Mouse (Mus musculus) neural tube, embryonic 15.5 days (tissue): ENCODE results near the gene Slc44a3. TPM values are rescaled to one million over a fixed set of nuclear protein-coding genes. Genes with fewer than 3 reads are reported as not detected.
"Not testable (repeated sequence)": the region's sequence is repeated elsewhere in the genome, so short reads cannot be mapped to it uniquely, and the experiment has no call there.

Experiments
- ATAC-seq: fragments of 200-750 bp; cut with Nextera tagmentation; 2 replicates; pipeline ENCODE4 v1.8.0; 2017; ENCODE audit warnings: mild to moderate bottlenecking, moderate TSS enrichment, moderate library complexity; ENCODE audit not compliant: low FRiP score
- H3K27ac ChIP-seq: fragments of 300-500 bp; sonication (generic); replicated peaks from 2 replicates; pipeline ENCODE4 v1.5.1; 2015; ENCODE audit warnings: mild to moderate bottlenecking, inconsistent platforms
- H3K27me3 ChIP-seq: fragments of 300-500 bp; sonication (generic); replicated peaks from 2 replicates; pipeline ENCODE4 v1.6.1; 2015; ENCODE audit warnings: inconsistent platforms
- H3K36me3 ChIP-seq: fragments of 300-500 bp; sonication (generic); 2 replicates; pipeline ENCODE4 v1.6.1; 2015; ENCODE audit warnings: inconsistent platforms
- H3K4me1 ChIP-seq: fragments of 300-500 bp; sonication (generic); 2 replicates; pipeline ENCODE4 v1.6.1; 2015; ENCODE audit warnings: inconsistent platforms
- H3K4me2 ChIP-seq: fragments of 300-500 bp; sonication (generic); 2 replicates; pipeline ENCODE4 v1.6.1; 2015; ENCODE audit warnings: inconsistent platforms, mild to moderate bottlenecking, moderate library complexity
- H3K4me3 ChIP-seq: fragments of 300-500 bp; sonication (generic); replicated peaks from 2 replicates; pipeline ENCODE4 v1.5.1; 2015; ENCODE audit warnings: mild to moderate bottlenecking, inconsistent platforms
- H3K9ac ChIP-seq: fragments of 300-500 bp; sonication (generic); replicated peaks from 2 replicates; pipeline ENCODE4 v1.6.1; 2015; ENCODE audit warnings: mild to moderate bottlenecking, inconsistent platforms
- H3K9me3 ChIP-seq: fragments of 300-500 bp; sonication (generic); replicated peaks from 2 replicates; pipeline ENCODE4 v1.6.1; 2016; ENCODE audit warnings: inconsistent platforms
- WGBS: fragments of 180-500 bp; shearing (Covaris S2); methylation state at CpG from one replicate; pipeline ENCODE4 v1.1.7; 2015; ENCODE audit warnings: mixed read lengths; 5-methylcytosine and 5-hydroxymethylcytosine counted together
- polyA plus RNA-seq: library from polyadenylated mRNA; unstranded; fragments of >200 nt; fragmentation: Nextera tagmentation; extraction: Ambion mirVana; gene quantifications from 2 replicates; pipeline ENCODE4 v1.2.1, GENCODE M21; 2015

Gene Slc44a3
- polyA plus RNA-seq, 1 experiment from 2014 or later = 1.2 TPM

DNA sequence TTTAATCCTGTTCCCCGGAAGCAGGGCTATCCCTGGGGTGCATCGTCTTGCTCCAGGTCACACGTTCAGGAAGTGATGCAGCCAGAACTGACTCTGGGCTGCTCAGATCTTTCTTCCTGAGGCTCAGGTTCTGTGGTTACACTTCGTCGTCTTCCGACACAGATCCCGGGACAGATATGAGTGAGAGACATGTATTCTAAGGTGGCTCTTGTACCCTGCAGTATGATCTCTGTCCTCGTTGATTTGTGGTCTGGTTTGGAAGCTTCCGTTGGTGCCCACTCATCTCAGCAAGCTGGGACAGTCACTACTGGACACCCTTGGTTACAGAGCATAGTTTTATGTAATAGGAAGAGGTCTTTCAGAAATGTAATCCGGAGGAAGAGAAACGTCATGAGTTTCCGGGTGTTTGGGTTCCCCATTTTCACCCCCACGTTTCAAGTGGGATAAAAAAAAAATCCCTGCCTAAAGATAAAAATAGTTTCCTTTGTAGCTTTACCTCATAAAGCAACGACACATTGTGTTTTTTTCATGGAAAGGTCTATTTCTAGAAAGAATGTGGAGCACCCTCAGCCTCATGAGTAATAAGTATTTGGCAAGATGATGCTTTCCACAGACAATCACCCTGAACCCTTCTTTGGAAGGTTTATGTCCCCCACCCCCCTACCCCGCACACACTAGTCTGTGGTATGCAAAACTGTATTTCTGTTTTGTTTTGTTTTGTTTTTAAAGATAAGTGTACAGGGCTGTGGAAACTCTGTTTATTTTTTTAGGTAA lies 15.8 kb upstream of the Slc44a3 start:
- no peaks in the 10 kb centered on the region for H3K27me3 ChIP-seq
- H3K9ac ChIP-seq = no peak overlapping the region
- no peak for ATAC-seq
- 74% methylated on average over 15 of the region's 15 CpGs for WGBS
- H3K4me1 ChIP-seq = peaks cover under 1% of the 10 kb centered on the region; the same call in 1 of the 2 replicates
- no peaks in the 10 kb centered on the region for H3K9me3 ChIP-seq
- no peaks in the 10 kb centered on the region for H3K36me3 ChIP-seq
- H3K27ac ChIP-seq = no peak overlapping the region
- H3K4me2 ChIP-seq = no peak overlapping the region
- H3K4me3 ChIP-seq = no peak overlapping the region

DNA sequence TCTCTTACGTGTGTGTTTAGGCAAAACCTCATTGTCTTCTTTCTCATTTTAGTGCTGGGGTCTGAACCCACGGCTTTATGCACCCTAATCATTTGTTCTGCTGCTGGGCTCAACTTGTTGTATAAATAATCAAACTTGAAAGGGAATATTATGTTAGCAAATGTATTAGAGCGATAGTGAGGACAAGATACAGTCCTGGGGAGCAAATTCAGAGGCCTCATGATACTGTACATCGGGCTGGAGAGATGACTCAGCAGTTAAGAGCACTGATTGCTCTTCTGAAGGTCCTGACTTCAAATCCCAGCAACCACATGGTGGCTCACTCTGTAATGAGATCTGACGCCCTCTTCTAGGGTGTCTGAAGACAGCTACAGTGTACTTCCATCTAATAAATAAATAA lies 8.4 kb upstream of the Slc44a3 start:
- Histone ChIP-seq H3K4me3 (no peak overlapping the region), H3K4me2 (peak overlapping the region; percentile 24; the same call in 1 of the 2 replicates), H3K4me1 (peaks cover 5% of the 10 kb centered on the region; the same call in 1 of the 2 replicates), H3K9ac (no peak overlapping the region), H3K27ac (no peak overlapping the region; the same call in 1 of the 2 replicates), H3K27me3 (no peaks in the 10 kb centered on the region), H3K36me3 (no peaks in the 10 kb centered on the region), H3K9me3 (no peaks in the 10 kb centered on the region)
- ATAC-seq = no peak
- WGBS = 59% methylated on average over 5 of the region's 5 CpGs

DNA sequence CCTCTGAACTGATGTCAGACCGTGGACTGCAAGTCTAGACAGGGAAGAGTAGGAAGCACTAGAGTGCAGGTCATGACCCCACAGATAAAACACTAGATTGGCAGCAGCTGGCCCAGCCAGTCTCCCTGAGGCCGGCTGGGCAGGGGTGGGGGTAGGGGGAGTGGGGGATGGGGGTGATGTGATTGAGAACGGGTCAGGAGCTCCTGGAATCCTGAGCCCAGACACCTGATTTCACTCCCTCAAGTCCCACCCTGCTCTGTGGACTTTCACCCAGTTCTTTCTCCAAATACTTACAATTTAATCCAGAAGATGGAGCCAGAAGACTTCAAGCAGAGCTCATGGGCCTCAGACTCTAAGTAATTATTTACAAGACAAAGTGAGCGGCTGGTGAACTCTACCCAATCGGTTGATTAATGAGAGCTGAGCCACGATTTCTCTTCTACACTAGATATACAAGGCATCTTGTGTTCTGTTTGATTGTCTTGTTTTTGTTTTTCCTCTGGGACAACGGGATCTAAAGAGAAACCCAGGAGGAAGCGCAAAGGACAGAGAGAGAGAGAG lies 7.7 kb upstream of the Slc44a3 start:
- Histone ChIP-seq H3K27ac (no peak overlapping the region), H3K9ac (no peak overlapping the region), H3K4me1 (peaks cover 5% of the 10 kb centered on the region; the same call in 1 of the 2 replicates), H3K36me3 (no peaks in the 10 kb centered on the region), H3K4me3 (no peak overlapping the region), H3K4me2 (peak overlapping the region; percentile 24; the same call in 1 of the 2 replicates), H3K9me3 (no peaks in the 10 kb centered on the region), H3K27me3 (no peaks in the 10 kb centered on the region)
- ATAC-seq = peak; percentile 59; the same call in 1 of the 2 replicates
- under 1% methylated on average over 8 of the region's 8 CpGs for whole genome bisulfite sequencing

DNA sequence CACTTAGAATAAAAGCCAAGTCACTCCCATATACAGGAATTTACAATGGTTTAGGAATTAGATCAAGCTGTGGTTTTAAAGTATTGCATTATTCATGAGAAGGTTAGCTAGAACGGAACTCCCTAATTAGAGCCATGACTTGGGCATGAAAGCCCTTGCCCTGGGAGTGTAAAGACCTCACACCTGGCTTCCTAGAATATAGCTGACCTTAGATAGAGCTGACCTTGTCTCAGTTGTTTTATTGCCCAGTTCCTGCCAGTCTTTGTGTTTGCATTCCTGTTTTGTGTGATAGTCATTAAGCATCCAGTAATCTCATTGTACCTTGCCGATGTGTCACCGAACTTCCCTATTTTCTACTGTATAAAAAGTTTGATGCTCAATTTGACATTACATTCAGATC lies 6.6 kb upstream of the Slc44a3 start:
- not testable (repeated sequence) for H3K9me3 ChIP-seq, H3K27me3 ChIP-seq, H3K4me3 ChIP-seq, H3K4me1 ChIP-seq, H3K36me3 ChIP-seq, H3K27ac ChIP-seq, ATAC-seq, H3K9ac ChIP-seq, H3K4me2 ChIP-seq
- 57% methylated on average over 3 of the region's 3 CpGs for WGBS

DNA sequence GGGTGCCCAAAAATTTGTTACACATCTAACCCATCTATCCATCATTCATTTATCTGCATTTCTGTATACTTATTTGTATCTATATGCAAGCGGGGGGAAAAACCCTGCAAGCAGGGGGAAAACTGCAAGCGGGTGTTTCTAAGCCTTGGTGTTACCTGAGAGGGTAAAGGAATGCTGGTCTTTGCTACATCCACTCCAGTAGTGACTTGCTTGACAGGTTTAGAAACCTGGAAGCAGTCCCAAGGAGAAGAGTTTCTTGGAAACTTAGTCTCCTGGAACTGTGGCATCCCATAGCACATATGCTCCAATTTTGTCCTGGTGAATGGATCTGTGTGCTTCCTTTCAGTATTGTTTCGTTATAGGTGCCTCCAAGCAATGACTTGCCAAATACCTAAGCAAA lies 5.8 kb upstream of the Slc44a3 start:
- no peak for ATAC-seq
- H3K9me3 ChIP-seq = no peaks in the 10 kb centered on the region
- no peak overlapping the region for H3K4me2 ChIP-seq
- no peak overlapping the region for H3K4me3 ChIP-seq
- peaks cover 5% of the 10 kb centered on the region; the same call in 1 of the 2 replicates for H3K4me1 ChIP-seq
- H3K36me3 ChIP-seq = no peaks in the 10 kb centered on the region
- no peak overlapping the region for H3K9ac ChIP-seq
- H3K27ac ChIP-seq = no peak overlapping the region
- 94% methylated on average over 3 of the region's 3 CpGs for WGBS
- H3K27me3 ChIP-seq = peaks cover 8% of the 10 kb centered on the region; the same call in 1 of the 2 replicates

DNA sequence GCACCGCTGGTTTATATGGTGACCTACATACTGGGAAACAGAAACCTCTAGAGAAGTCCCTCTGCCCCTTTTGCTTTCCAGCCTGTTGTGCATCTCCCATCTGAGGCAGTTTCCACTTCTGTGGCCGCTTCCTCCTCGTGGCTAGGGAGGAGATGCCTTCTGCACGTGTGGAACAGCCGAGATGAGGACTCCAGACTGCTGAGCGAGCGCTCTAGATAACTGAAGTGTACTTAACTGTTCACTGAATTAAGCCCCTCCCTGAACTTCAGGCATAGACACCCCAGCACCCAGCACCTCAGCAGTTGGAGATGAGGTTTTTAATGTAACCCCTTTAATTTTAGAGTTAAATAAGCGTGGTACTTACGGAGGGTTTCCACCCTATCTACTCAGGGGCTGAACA lies 4.6 kb upstream of the Slc44a3 start:
- no peak overlapping the region for H3K27ac ChIP-seq
- no peak for ATAC-seq
- H3K27me3 ChIP-seq = peaks cover 12% of the 10 kb centered on the region; the same call in 1 of the 2 replicates
- no peaks in the 10 kb centered on the region for H3K9me3 ChIP-seq
- no peaks in the 10 kb centered on the region for H3K36me3 ChIP-seq
- 88% methylated on average over 9 of the region's 9 CpGs for WGBS
- no peak overlapping the region for H3K4me2 ChIP-seq
- no peak overlapping the region for H3K9ac ChIP-seq
- H3K4me3 ChIP-seq = no peak overlapping the region
- H3K4me1 ChIP-seq = peaks cover 12% of the 10 kb centered on the region

DNA sequence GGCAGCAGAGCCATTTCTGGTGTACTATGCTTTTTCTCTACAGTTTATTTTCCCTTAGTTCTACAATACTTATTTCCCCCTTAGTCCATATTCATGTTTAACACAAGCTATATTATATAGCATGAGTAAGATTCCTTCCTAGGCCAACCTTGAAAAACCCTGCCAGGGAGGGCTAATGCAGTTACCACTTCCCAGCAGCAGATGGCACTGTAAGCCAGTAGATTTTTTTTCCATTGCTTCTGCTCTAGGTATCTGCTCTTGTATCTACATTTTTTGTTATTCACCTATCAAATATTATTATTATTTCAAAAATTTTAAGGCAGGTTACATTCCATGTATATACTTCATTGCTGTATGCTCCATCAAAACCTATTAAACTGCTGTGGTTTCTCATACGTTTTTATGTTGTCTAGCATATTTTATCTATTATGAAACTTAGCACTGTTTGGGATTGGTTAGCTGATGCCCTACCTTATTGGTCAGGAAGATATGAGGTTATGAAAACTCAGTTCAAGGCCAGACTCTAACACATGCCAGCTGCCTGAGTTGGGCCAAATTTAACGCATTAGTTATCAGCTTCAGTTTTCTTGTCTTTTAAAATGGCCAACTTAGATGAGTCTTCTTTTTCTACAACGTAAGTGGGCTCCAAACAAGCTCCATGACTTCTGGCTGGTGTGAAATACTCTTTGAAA lies 3.8 kb upstream of the Slc44a3 start:
- H3K9me3 ChIP-seq = no peaks in the 10 kb centered on the region
- H3K4me1 ChIP-seq = peaks cover 13% of the 10 kb centered on the region
- H3K9ac ChIP-seq = no peak overlapping the region
- no peak overlapping the region for H3K4me2 ChIP-seq
- H3K36me3 ChIP-seq = no peaks in the 10 kb centered on the region
- WGBS = 87% methylated on average over 3 of the region's 3 CpGs
- no peak overlapping the region for H3K27ac ChIP-seq
- peaks cover 14% of the 10 kb centered on the region; the same call in 1 of the 2 replicates for H3K27me3 ChIP-seq
- no peak for ATAC-seq
- no peak overlapping the region for H3K4me3 ChIP-seq

DNA sequence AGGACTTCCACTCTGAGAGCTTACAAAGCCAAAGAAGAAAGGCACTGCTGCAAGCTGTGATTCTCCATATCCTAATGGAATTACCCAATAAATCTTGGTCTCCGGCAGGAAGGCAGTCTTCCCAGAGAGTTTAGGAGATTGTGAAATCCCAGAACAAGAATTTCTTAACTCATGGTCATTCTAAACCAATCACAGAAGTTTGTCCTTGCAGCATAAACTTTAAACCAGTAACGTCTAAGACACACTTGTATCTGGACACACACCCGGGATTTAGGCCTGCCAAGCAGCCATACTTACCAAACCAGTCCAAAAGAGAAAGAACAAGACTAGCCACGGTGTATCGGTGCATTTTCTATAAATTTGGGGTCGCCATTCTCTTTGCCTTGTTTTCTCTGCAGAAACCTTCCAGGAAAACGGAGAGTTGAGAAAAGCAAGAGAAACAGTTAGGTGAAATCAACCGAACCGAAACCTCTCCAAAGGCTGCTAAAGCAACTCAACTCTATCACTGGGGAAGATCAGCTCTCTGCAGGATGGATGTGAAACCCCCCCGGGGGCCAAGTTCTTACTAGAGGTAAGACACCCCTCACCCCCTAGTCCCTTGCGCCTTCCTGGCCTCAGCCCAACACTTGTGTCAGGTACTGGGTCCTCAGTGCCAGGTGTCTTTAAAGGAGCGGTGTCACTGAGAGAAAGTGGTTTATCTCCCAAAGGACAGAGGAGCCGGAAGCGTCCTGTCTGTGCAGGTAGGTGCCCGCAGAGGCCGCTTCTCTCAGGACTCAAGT lies 645 bp downstream of the Slc44a3 start:
- Histone ChIP-seq H3K27ac (no peak overlapping the region), H3K9ac (no peak overlapping the region), H3K27me3 (peaks cover 15% of the 10 kb centered on the region; the same call in 1 of the 2 replicates), H3K9me3 (no peaks in the 10 kb centered on the region), H3K4me2 (peak overlapping the region; percentile 59), H3K4me3 (peak overlapping the region; percentile 27), H3K36me3 (no peaks in the 10 kb centered on the region), H3K4me1 (peaks cover 13% of the 10 kb centered on the region)
- ATAC-seq = peak; percentile 33
- WGBS = 47% methylated on average over 16 of the region's 16 CpGs

DNA sequence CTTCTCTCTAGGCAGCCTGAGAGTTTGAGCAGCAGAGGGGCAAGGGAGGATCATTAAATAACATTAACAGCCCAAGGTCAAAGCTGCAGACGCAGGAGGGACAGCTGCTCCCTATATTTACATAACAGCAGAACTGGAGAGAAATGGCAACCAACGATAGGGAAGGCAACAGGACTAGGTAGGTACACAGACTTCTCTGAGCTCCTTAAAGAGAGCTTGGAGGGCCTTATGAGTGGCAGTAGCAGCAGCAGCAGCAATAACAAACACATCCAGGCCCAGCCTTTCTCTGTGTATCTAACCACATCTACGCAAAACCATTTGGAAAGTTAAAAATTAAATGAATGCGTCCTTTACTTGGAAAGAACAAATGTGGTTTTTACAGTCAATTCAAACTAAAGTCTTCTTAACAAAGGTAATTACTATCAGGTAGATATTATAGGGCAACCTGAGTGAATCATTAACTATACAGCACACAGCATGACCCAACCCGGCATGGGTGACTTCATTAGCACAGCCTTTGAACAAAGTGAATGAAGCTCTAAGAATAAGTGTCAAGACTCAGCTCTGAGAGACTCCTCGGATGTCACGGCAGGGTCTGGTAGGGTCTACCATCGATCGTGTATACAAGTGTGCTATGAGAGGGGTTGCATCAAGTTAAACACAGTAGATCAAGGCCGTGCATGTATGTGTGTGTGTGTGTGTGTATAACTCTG lies 1.5 kb downstream of the Slc44a3 start:
- 38% methylated on average over 10 of the region's 10 CpGs for WGBS

DNA sequence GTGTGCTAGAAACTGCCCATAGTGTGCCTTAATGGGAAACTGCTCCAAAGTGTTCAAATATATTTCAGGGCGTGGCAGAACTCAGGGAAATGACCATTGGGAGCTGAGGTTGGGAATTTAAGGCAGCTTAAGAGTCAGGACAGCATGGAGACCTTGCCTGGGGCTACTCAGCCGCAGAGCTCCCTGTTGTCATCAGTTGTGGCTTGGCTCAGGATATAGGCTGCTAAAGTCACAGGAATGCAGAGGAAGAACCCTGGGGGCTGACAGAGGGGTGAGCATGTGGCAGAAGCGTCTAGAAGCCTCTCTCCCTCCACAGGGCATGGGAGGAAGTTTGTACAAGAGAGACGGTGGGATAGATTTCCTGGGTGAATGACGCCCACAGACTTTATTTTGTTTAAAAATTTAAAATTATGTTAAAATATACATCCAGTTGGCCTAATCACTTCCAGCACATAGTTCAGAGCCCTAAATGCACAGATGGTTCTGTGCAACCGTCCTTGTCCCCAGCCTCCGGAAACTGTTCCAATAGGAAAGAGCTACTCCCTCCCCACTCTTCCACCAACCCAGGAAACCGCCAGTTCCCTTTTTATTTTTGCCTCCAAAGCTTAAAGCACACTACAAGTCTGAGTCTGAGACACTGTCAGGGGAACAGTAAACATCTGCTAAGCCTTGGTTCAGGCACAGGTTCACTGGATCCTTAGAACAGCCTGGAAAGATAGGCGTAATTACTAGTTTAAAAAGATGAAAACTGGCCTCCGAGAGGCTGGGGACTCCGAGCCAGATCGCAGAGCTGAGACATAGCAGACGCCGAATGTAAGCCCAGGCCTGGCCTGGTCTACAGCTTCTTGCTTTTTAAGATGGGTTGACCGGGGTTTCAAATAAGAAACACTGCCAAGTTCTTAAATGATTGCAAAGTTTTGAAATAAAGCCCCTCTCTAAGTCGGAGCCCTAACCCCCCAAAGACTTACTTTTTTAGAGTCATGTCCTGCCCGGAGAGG lies 5.8 kb downstream of the Slc44a3 start:
- no peak for ATAC-seq
- H3K27me3 ChIP-seq = 0 out of 2 replicates have a peak, but pooled peaks cover 3% of the 10 kb centered on the region
- H3K9ac ChIP-seq = no peak overlapping the region
- H3K27ac ChIP-seq = no peak overlapping the region
- H3K4me2 ChIP-seq = no peak overlapping the region
- H3K4me3 ChIP-seq = no peak overlapping the region
- H3K9me3 ChIP-seq = no peaks in the 10 kb centered on the region
- 72% methylated on average over 17 of the region's 17 CpGs for WGBS
- 0 out of 2 replicates have a peak, but pooled peaks cover 4% of the 10 kb centered on the region for H3K4me1 ChIP-seq
- H3K36me3 ChIP-seq = no peaks in the 10 kb centered on the region

More for the DNA sequence above, 1.5 kb downstream of the Slc44a3 start:
- Histone ChIP-seq H3K4me1 (peaks cover 13% of the 10 kb centered on the region), H3K4me2 (no peak overlapping the region), H3K27me3 (peaks cover 15% of the 10 kb centered on the region; the same call in 1 of the 2 replicates), H3K9me3 (no peaks in the 10 kb centered on the region), H3K4me3 (no peak overlapping the region), H3K27ac (no peak overlapping the region), H3K36me3 (no peaks in the 10 kb centered on the region), H3K9ac (no peak overlapping the region)
- no peak for ATAC-seq
